Mouse (Mus musculus): ENCODE results near the gene Nfxl1.

Gene Nfxl1

DNA sequence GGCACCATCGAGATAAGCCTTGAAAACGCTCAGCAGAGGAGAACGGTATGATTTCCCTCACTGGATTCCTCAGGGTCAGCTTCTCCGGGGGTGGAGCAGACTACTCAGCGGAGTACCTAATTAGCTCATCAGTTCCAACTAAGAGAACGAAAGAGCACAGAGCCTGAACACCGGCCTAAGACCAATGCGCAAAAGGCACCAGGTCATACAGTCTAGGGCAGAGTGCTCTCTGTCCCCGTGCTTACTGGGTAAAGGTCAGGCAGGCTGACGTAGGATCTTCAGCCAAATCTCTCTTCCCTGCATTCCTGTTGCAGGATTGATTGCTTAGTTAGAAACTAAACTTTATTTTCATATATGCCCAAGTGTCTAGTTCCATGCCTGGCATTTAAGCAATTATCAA is 61.2 kb downstream of the Nfxl1 start:
- DNase-seq = no peak

DNA sequence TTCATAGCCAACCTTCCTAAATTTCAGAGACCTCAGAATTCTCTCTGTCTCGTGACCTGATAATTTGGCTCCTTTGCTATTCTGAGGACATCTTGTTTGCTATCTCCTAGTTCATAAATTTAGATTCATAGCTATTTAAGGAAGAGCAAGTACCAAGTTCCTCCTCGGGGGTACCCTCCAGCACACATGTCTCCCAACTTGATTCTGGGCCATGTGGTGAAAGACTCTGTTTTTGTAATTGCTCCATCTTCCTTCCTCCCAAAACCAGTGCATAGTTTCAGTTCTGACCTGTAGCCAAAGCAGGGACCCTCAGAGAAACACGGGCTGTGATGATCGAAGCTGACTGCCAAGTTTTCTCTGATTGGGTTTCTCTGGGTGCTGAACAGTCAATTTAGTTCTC is 62.7 kb downstream of the Nfxl1 start:
- no peak for DNase-seq

DNA sequence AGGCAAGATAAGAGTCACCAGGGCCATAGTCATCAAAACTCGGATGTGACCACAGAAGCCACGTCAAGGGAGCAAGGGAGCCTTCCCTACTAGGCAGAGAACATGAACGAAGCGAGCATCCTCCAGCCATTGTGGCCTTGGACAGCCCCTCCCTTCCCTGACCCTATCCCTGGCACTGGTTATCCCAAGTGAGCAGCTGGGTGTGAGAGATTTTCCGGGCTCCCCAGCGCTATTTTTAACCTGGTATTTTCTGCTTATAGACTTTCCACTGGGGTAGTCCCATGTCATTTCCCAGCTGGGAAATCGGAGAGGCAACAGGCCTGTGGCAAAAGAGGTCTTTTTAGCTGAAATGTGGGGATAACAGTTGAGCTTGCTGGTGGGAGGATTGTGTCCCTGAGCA is 65.6 kb downstream of the Nfxl1 start:
- DNase-seq = no peak

DNA sequence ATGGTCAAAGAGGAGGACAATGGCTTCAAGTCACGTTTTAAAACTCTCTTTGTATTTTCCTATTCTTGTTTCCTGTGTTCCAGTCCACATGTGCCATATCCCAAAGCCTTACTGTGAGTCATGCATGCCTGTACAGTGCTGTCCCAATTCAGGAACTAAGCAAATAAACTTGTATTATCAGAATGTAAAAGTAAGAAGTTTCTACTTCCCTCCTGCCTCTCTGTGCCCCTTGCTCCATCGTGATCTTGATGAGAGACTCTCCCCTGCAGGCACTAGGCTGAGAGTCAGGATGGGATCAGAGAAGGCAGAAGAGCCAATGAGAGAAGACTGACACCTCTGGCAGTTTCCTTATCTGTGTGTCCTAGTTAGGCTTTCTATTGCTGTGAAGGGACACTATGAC is 68.3 kb downstream of the Nfxl1 start:
- DNase-seq = no peak

DNA sequence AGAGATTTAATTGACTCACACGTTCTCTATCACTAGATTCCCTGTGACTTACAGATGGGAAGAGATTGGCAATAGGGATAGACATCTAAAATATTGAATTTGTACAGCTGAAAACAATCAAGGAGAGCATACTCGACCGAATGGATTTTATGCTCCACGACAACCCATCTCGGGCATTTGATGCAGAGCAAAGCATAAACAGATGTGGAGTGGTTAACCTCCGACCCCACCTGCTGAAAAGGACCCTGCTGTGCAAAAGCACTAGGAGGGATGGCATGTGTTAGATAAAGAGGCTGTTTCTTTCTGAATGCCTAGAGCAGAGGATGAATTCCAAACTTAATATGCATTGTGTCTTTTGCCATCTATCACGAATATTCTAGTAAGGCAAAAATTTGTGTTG is 79.0 kb downstream of the Nfxl1 start:
- peak; percentile 76 for DNase-seq

DNA sequence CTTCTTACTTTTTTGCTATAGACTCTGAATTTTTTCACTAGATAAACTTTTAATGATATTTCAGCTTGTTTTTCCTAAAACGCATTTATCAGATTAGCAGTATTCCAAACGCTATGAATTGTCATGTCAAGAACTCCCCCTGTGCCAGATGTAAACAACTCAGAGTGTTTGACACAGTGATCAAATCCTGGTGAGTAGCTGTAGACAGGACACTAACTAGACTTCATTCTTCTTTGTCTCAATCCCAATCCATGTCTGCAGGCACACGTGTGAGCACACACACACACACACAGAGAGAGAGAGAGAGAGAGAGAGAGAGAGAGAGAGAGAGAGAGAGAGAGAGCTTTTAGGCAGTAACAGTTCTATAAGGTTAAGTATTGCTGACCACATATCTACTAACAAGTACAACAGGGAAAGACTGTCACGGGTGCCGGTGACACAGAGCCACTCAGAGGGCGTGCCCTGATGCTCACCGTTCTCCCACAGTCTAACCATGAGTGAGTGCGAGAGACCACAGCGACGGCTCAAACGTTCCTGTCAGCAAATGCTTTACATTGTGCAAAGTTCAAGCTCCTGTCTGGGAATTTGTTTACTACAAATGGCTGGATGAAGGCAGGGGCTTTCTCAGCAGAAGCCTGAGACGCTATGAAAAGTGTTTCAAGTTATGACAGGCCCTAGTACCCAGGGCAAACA is 87.0 kb downstream of the Nfxl1 start:
- no peak for DNase-seq

DNA sequence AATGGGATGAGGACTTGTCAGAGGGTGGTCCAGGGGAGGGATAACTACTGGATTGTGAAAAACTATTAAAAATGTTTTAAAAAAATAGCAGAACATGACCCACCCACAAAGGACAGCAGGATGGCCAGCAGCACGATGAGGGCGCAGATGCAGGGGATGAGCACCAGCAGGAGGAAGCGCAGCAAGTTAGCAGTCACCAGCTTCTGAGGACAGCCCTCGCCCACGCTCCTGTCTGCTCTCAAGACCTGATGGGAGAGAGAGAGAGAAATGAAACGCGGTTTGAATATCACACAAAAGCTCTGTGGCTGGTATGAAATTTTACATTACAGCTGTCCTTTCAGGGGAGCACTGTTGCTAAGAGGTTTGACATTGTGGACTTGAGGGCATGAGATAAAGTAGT is 87.7 kb downstream of the Nfxl1 start:
- DNase-seq = no peak

DNA sequence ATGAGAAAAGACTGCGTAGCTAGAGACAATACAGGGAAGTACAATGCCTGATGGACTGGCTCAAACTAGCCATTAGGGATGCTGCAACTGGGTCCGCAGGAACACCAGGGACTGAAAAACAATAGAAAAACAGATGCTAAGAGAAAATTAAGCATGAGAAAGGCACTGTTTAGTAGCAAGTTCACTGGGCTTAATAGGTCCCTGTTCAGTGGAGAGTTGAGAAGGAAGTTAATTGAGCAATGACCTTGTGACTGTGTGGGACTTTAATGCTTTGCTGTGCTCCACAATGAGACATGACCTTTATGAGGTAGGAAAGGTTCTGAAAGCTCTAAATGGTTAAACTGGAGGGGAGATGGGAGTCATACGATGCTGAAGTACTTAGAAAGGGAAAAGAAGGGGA is 94.6 kb downstream of the Nfxl1 start:
- no peak for DNase-seq

Data from embryo, embryonic 11 days (tissue).